20 mouse cellular contexts compared by ENCODE assay signal in genomic region chr17:56207963-56208530, GRCm38 (mm10). TPM values are rescaled to one million over a fixed set of nuclear protein-coding genes. Genes with fewer than 3 reads are reported as not detected.
DNase-seq lines count a peak whose midpoint lies in the region; ATAC-seq and TF ChIP-seq lines count a peak whose summit lies in the region.
"Had no signal": no experiment of that assay in that cellular context is flagged by ENCODE, and none has a peak within 500 bp of the region (broad histone marks: within the 10 kb centered on the region; RNA-seq: fewer than 3 reads in every experiment).

No protein-coding gene starts in this region.

- no peaks in the 10 kb centered on the region for H3K27me3 ChIP-seq in liver, postnatal 0 days (ENCODE audit: insufficient read depth, low read length)
- H3K27me3 ChIP-seq in liver, embryonic 11.5 days (replicated peaks; ENCODE audit: control insufficient read depth, insufficient read depth, low read length), result no peaks in the 10 kb centered on the region
- H3K27me3 ChIP-seq: heart, embryonic 13.5 days had no signal

- DNase-seq in heart, adult 11 months, result peak; percentile 86
- no peak for DNase-seq in heart, adult 8-10 months (ENCODE audit: low spot score)
- no peak for DNase-seq in liver, postnatal 0 days
- DNase-seq in liver, embryonic 11.5 days (ENCODE audit: low spot score), result no peak
- peak; percentile 79 for DNase-seq in fat pad, adult 2 months (ENCODE audit: extremely low read depth, low read depth, low spot score)
- DNase-seq: cerebellum, adult 18-20 months; cerebellum, adult 9-10 months; cerebellum, postnatal 14 days; forebrain, postnatal 0 days; gastrocnemius, adult 2 months; gastrocnemius, postnatal 14 days; heart, postnatal 14 days; heart, postnatal 4 days had no signal

- WGBS in liver, postnatal 0 days (ENCODE audit: insufficient replicate concordance), result 75% methylated on average over 9 of the region's 9 CpGs
- WGBS in liver, embryonic 11.5 days, result 89% methylated on average over 9 of the region's 9 CpGs

- ATAC-seq in liver, postnatal 0 days, result peak; percentile 24
- ATAC-seq in liver, embryonic 11.5 days (replicated peaks; ENCODE audit: low FRiP score), result no peak
- no peak for ATAC-seq in inflammation-experienced regulatory T-cells, adult 6 months
- ATAC-seq: CD4-positive, CD25-positive, alpha-beta regulatory T cell, adult 4 months; forebrain, embryonic 14.5 days; forebrain, postnatal 0 days; hindbrain, postnatal 0 days had no signal

- TF ChIP-seq EP300 in liver, postnatal 0 days (IDR thresholded peaks at IDR 0.05; ENCODE audit: low read depth), result no peak

- peaks cover 58% of the 10 kb centered on the region for H3K36me3 ChIP-seq in liver, postnatal 0 days (replicated peaks; ENCODE audit: insufficient read depth, low read length)
- H3K36me3 ChIP-seq in liver, embryonic 11.5 days (ENCODE audit: control insufficient read depth, insufficient read depth, low read length), result peaks cover 59% of the 10 kb centered on the region

- no peak overlapping the region for H3K9ac ChIP-seq in liver, postnatal 0 days (replicated peaks)
- no peak overlapping the region for H3K9ac ChIP-seq in liver, embryonic 11.5 days (ENCODE audit: low read depth, low read length)
- H3K9ac ChIP-seq: forebrain, postnatal 0 days; heart, embryonic 13.5 days; hindbrain, embryonic 14.5 days had no signal

- H3K4me3 ChIP-seq in liver, postnatal 0 days (ENCODE audit: low read depth, low read length), result no peak overlapping the region
- H3K4me3 ChIP-seq in liver, embryonic 11.5 days (ENCODE audit: low read depth, low read length), result no peak overlapping the region
- H3K4me3 ChIP-seq: gastrocnemius, adult 2 months; heart, embryonic 10.5 days; heart, embryonic 13.5 days had no signal

- H3K27ac ChIP-seq in liver, postnatal 0 days (ENCODE audit: low read depth), result peak overlapping the region; percentile 62
- H3K27ac ChIP-seq in liver, embryonic 11.5 days (ENCODE audit: low read depth, low read length), result no peak overlapping the region
- H3K27ac ChIP-seq: gastrocnemius, adult 2 months; heart, embryonic 10.5 days; heart, embryonic 13.5 days; hindbrain, embryonic 14.5 days; hindbrain, postnatal 0 days had no signal

- no peak overlapping the region for H3K4me2 ChIP-seq in liver, postnatal 0 days (ENCODE audit: low read depth, low read length)
- no peak overlapping the region for H3K4me2 ChIP-seq in liver, embryonic 11.5 days
- H3K4me2 ChIP-seq: heart, embryonic 13.5 days; hindbrain, embryonic 14.5 days had no signal

- TF ChIP-seq CTCF in liver, postnatal 0 days (IDR thresholded peaks at IDR 0.05; ENCODE audit: low read depth), result no peak

- H3K4me1 ChIP-seq in liver, postnatal 0 days (ENCODE audit: insufficient read depth), result peaks cover 18% of the 10 kb centered on the region
- H3K4me1 ChIP-seq in liver, embryonic 11.5 days (replicated peaks; ENCODE audit: control insufficient read depth, insufficient read depth, low read length), result peaks cover 6% of the 10 kb centered on the region
- H3K4me1 ChIP-seq: heart, embryonic 13.5 days had no signal

- no peaks in the 10 kb centered on the region for H3K9me3 ChIP-seq in liver, postnatal 0 days (ENCODE audit: low read length)
- H3K9me3 ChIP-seq in liver, embryonic 11.5 days (ENCODE audit: control insufficient read depth, low read length), result no peaks in the 10 kb centered on the region
- H3K9me3 ChIP-seq: heart, embryonic 10.5 days; heart, embryonic 13.5 days had no signal

RNA-seq across cellular contexts. Expression of gene Dpp9, which starts 10.7 kb away (rescaled TPM):
- 10 to 100 TPM; 42.6 to 51.1 (median 46.6) TPM for total RNA-seq in heart, adult 8-10 months (2022)
- 10.2 and 12.1 TPM in 2 replicates for polyA plus RNA-seq in liver, postnatal 0 days (2015; fragmentation: Nextera tagmentation; extraction: Ambion mirVana)
- 38.8 and 39.6 TPM in 2 replicates for polyA plus RNA-seq in liver, embryonic 11.5 days (2014; fragmentation: Nextera tagmentation; extraction: Ambion mirVana)
- 10 to 100 TPM; 13.6 to 17.5 (median 14.5) TPM for polyA plus RNA-seq in inflammation-experienced regulatory T-cells, adult 6 months (2017; shearing (Covaris generic))

RNA-seq across cellular contexts. Expression of gene Mydgf, which starts 24.3 kb away (rescaled TPM):
- total RNA-seq in heart, adult 8-10 months (2022), result 10 to 100 TPM; 25.5 to 29.8 (median 27.9) TPM
- 45.8 and 49.8 TPM in 2 replicates for polyA plus RNA-seq in liver, postnatal 0 days (2015; fragmentation: Nextera tagmentation; extraction: Ambion mirVana)
- polyA plus RNA-seq in liver, embryonic 11.5 days (2014; fragmentation: Nextera tagmentation; extraction: Ambion mirVana), result 98.7 and 102 TPM in 2 replicates
- 10 to 100 TPM; 53.3 to 65.6 (median 59.5) TPM for polyA plus RNA-seq in inflammation-experienced regulatory T-cells, adult 6 months (2017; shearing (Covaris generic))

RNA-seq across cellular contexts. Expression of gene Tnfaip8l1, which starts 45.8 kb away (rescaled TPM):
- total RNA-seq in heart, adult 8-10 months (2022), result 1 to 10 TPM; 1.2 to 2.1 (median 1.4) TPM
- 2.8 and 3.3 TPM in 2 replicates for polyA plus RNA-seq in liver, postnatal 0 days (2015; fragmentation: Nextera tagmentation; extraction: Ambion mirVana)
- polyA plus RNA-seq in liver, embryonic 11.5 days (2014; fragmentation: Nextera tagmentation; extraction: Ambion mirVana), result 6.8 and 7.5 TPM in 2 replicates
- polyA plus RNA-seq in inflammation-experienced regulatory T-cells, adult 6 months (2017; shearing (Covaris generic)), result 10 to 100 TPM; 29.8 to 39.7 (median 37.9) TPM

RNA-seq across cellular contexts. Expression of gene Fem1a, which starts 48.6 kb away (rescaled TPM):
- total RNA-seq in heart, adult 8-10 months (2022), result 100 to 1,000 TPM; 113 to 131 (median 128) TPM
- polyA plus RNA-seq in liver, postnatal 0 days (2015; fragmentation: Nextera tagmentation; extraction: Ambion mirVana), result 5.1 and 5.2 TPM in 2 replicates
- 14.0 and 15.0 TPM in 2 replicates for polyA plus RNA-seq in liver, embryonic 11.5 days (2014; fragmentation: Nextera tagmentation; extraction: Ambion mirVana)
- polyA plus RNA-seq in inflammation-experienced regulatory T-cells, adult 6 months (2017; shearing (Covaris generic)), result 1 to 10 TPM; 4.9 to 6.2 (median 6.1) TPM

Comparison
In these comparisons a context has a peak if more than half of its experiments do, and no peak if none do; other contexts are left out.
1. DNase-seq: peak in heart, adult 11 months (single experiment) and fat pad, adult 2 months (single experiment); none in heart, adult 8-10 months (single experiment), liver, postnatal 0 days (single experiment) and liver, embryonic 11.5 days (single experiment).